Mouse (Mus musculus) adrenal gland (tissue): ENCODE measurements around the gene Gtf2i.

ENCODE experiments used
- intact Hi-C: fragments of 180-260 bp; cut with DNase I; formaldehyde crosslinking; loops from one replicate; pipeline ENCODE4 v1.15.1; 2025

Gtf2i gene

GRCm38 (mm10) chr5:134323869-134324268, 9.3 kb upstream of the Gtf2i start:
- intact Hi-C loops: no loop called here

GRCm38 (mm10) chr5:134323311-134323710, 8.8 kb upstream of the Gtf2i start:
- intact Hi-C loops: no loop called here

- intact Hi-C loops: no loop called here
Measured at GRCm38 (mm10) chr5:134322355-134322754, 7.8 kb upstream of the Gtf2i start.

- intact Hi-C loops: no loop called here
Measured at GRCm38 (mm10) chr5:134321699-134322098, 7.1 kb upstream of the Gtf2i start.

GRCm38 (mm10) chr5:134318903-134319302, 4.3 kb upstream of the Gtf2i start:
- intact Hi-C loops: no loop called here

GRCm38 (mm10) chr5:134316721-134317120, 2.2 kb upstream of the Gtf2i start:
- intact Hi-C loops: no loop called here

GRCm38 (mm10) chr5:134315623-134316350, 1.2 kb upstream of the Gtf2i start:
- intact Hi-C loops: no loop called here

- intact Hi-C loops: no loop called here
Measured at GRCm38 (mm10) chr5:134314068-134314674, 389 bp downstream of the Gtf2i start.

GRCm38 (mm10) chr5:134313451-134314067, 1.0 kb downstream of the Gtf2i start:
- intact Hi-C loops: no loop called here

- intact Hi-C loops: no loop called here
Measured at GRCm38 (mm10) chr5:134312691-134313450, 1.7 kb downstream of the Gtf2i start.

GRCm38 (mm10) chr5:134311894-134312411, 2.6 kb downstream of the Gtf2i start:
- intact Hi-C loops: no loop called here

- intact Hi-C loops: no loop called here
Measured at GRCm38 (mm10) chr5:134310201-134310600, 4.4 kb downstream of the Gtf2i start.

GRCm38 (mm10) chr5:134309345-134309744, 5.2 kb downstream of the Gtf2i start:
- intact Hi-C loops: no loop called here

GRCm38 (mm10) chr5:134304639-134305038, 9.9 kb downstream of the Gtf2i start:
- intact Hi-C loops: no loop called here

- intact Hi-C loops: no loop called here
Measured at GRCm38 (mm10) chr5:134295277-134296050, 19.1 kb downstream of the Gtf2i start.

GRCm38 (mm10) chr5:134294606-134295005, 20.0 kb downstream of the Gtf2i start:
- intact Hi-C loops: no loop called here

- intact Hi-C loops: no loop called here
Measured at GRCm38 (mm10) chr5:134291096-134291495, 23.5 kb downstream of the Gtf2i start.

GRCm38 (mm10) chr5:134289935-134290560, 24.5 kb downstream of the Gtf2i start:
- intact Hi-C loops: no loop called here

- intact Hi-C loops: no loop called here
Measured at GRCm38 (mm10) chr5:134288071-134288470, 26.5 kb downstream of the Gtf2i start.

GRCm38 (mm10) chr5:134284921-134285320, 29.6 kb downstream of the Gtf2i start:
- intact Hi-C loops: no loop called here
